Mouse (Mus musculus): ENCODE results near the gene Atp1b3. TPM values are rescaled to one million over a fixed set of nuclear protein-coding genes. Genes with fewer than 3 reads are reported as not detected.

The Atp1b3 gene
- total and polyA plus RNA-seq, 2 experiments from 2014 or later, result 69.1 to 188 TPM

GRCm38 (mm10) chr9:96371075-96371474 lies 6.8 kb upstream of the Atp1b3 start:
- Histone ChIP-seq H3K36me3 (ENCODE audit: insufficient read depth, low read length) (no peaks in the 10 kb centered on the region), H3K9ac (replicated peaks; ENCODE audit: low read length, poor library complexity, severe bottlenecking) (no peak overlapping the region), H3K9me3 (ENCODE audit: low read length) (no peaks in the 10 kb centered on the region), H3K4me1 (ENCODE audit: insufficient read depth, low read length) (no peaks in the 10 kb centered on the region), H3K27me3 (ENCODE audit: insufficient read depth, low read length) (no peaks in the 10 kb centered on the region), H3K27ac (ENCODE audit: low read depth, low read length) (no peak overlapping the region), H3K4me2 (ENCODE audit: low read depth, low read length, poor library complexity, severe bottlenecking) (no peak overlapping the region), H3K4me3 (ENCODE audit: low read depth, low read length) (no peak overlapping the region)
- no peak for ATAC-seq (ENCODE audit: low FRiP score)
- TF ChIP-seq CTCF (IDR thresholded peaks at IDR 0.05), result no peak
- DNase-seq (ENCODE audit: low spot score), result no peak
- WGBS, result 84% methylated on average over 5 of the region's 5 CpGs

- Histone ChIP-seq H3K4me2 (ENCODE audit: low read depth, low read length, poor library complexity, severe bottlenecking) (no peak overlapping the region), H3K9ac (replicated peaks; ENCODE audit: low read length, poor library complexity, severe bottlenecking) (no peak overlapping the region), H3K4me1 (ENCODE audit: insufficient read depth, low read length) (no peaks in the 10 kb centered on the region), H3K4me3 (ENCODE audit: low read depth, low read length) (no peak overlapping the region), H3K27ac (ENCODE audit: low read depth, low read length) (no peak overlapping the region), H3K9me3 (ENCODE audit: low read length) (no peaks in the 10 kb centered on the region), H3K27me3 (ENCODE audit: insufficient read depth, low read length) (no peaks in the 10 kb centered on the region), H3K36me3 (ENCODE audit: insufficient read depth, low read length) (no peaks in the 10 kb centered on the region)
- no peak for TF ChIP-seq CTCF (IDR thresholded peaks at IDR 0.05)
- ATAC-seq (ENCODE audit: low FRiP score) (no peak), DNase-seq (ENCODE audit: low spot score) (no peak)
- WGBS, result 65% methylated on average over 5 of the region's 5 CpGs
Observed at GRCm38 (mm10) chr9:96369654-96370384, 5.6 kb upstream of the Atp1b3 start.

- WGBS, result 62% methylated on average over 6 of the region's 6 CpGs
- Histone ChIP-seq H3K27ac (ENCODE audit: low read depth, low read length) (0 out of 2 replicates have a peak overlapping the region, but pooled peaks have one; percentile 18), H3K27me3 (ENCODE audit: insufficient read depth, low read length) (no peaks in the 10 kb centered on the region), H3K4me2 (ENCODE audit: low read depth, low read length, poor library complexity, severe bottlenecking) (no peak overlapping the region), H3K4me3 (ENCODE audit: low read depth, low read length) (no peak overlapping the region), H3K9me3 (ENCODE audit: low read length) (no peaks in the 10 kb centered on the region), H3K9ac (replicated peaks; ENCODE audit: low read length, poor library complexity, severe bottlenecking) (no peak overlapping the region), H3K36me3 (ENCODE audit: insufficient read depth, low read length) (no peaks in the 10 kb centered on the region), H3K4me1 (ENCODE audit: insufficient read depth, low read length) (peaks cover 11% of the 10 kb centered on the region; the same call in 1 of the 2 replicates)
- no peak for DNase-seq (ENCODE audit: low spot score)
- TF ChIP-seq CTCF (IDR thresholded peaks at IDR 0.05), result no peak
- no peak for ATAC-seq (ENCODE audit: low FRiP score)
Observed at GRCm38 (mm10) chr9:96365271-96365872, 1.1 kb upstream of the Atp1b3 start.

GRCm38 (mm10) chr9:96363581-96364140 lies 581 bp downstream of the Atp1b3 start:
- TF ChIP-seq CTCF (IDR thresholded peaks at IDR 0.05), result no peak
- H3K4me1 ChIP-seq (ENCODE audit: insufficient read depth, low read length), result peaks cover 11% of the 10 kb centered on the region; the same call in 1 of the 2 replicates
- ATAC-seq (ENCODE audit: low FRiP score) (peak; percentile 63), DNase-seq (ENCODE audit: low spot score) (peak; percentile 47)
- peak overlapping the region; percentile 84 for H3K27ac ChIP-seq (ENCODE audit: low read depth, low read length)
- peak overlapping the region; percentile 63 for H3K4me2 ChIP-seq (ENCODE audit: low read depth, low read length, poor library complexity, severe bottlenecking)
- H3K9ac ChIP-seq (replicated peaks; ENCODE audit: low read length, poor library complexity, severe bottlenecking), result peak overlapping the region; percentile 90
- no peaks in the 10 kb centered on the region for H3K36me3 ChIP-seq (ENCODE audit: insufficient read depth, low read length)
- under 1% methylated on average over 62 of the region's 64 CpGs for WGBS
- H3K9me3 ChIP-seq (ENCODE audit: low read length), result no peaks in the 10 kb centered on the region
- no peaks in the 10 kb centered on the region for H3K27me3 ChIP-seq (ENCODE audit: insufficient read depth, low read length)
- peak overlapping the region; percentile 86 for H3K4me3 ChIP-seq (ENCODE audit: low read depth, low read length)

DNA sequence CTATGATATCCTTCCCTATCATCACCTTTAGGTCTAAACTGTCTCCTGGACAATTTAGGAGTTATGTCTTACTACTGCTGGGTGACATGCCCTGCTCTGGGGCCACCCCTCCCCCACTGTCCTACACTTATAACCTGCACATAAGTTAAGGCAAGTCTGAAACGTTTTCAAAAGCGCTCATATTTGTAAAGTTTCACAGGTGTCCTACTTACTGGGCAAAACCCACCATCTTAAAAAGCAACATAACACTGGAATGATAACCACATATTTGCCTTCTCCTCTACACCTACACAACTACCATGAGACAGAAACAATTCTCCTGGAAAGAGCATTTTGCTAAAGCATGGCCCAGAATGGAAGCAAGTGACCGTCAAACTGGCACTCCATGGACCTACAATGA lies 4.2 kb downstream of the Atp1b3 start:
- no peaks in the 10 kb centered on the region for H3K36me3 ChIP-seq (ENCODE audit: insufficient read depth, low read length)
- H3K9me3 ChIP-seq (ENCODE audit: low read length), result no peaks in the 10 kb centered on the region
- H3K4me3 ChIP-seq (ENCODE audit: low read depth, low read length), result no peak overlapping the region
- no peak overlapping the region for H3K27ac ChIP-seq (ENCODE audit: low read depth, low read length)
- no peak for TF ChIP-seq CTCF (IDR thresholded peaks at IDR 0.05)
- H3K27me3 ChIP-seq (ENCODE audit: insufficient read depth, low read length), result no peaks in the 10 kb centered on the region
- WGBS, result 90% methylated on average over 3 of the region's 3 CpGs
- H3K9ac ChIP-seq (replicated peaks; ENCODE audit: low read length, poor library complexity, severe bottlenecking), result no peak overlapping the region
- H3K4me1 ChIP-seq (ENCODE audit: insufficient read depth, low read length), result peaks cover 11% of the 10 kb centered on the region; the same call in 1 of the 2 replicates
- no peak for ATAC-seq (ENCODE audit: low FRiP score)
- DNase-seq (ENCODE audit: low spot score), result no peak
- no peak overlapping the region for H3K4me2 ChIP-seq (ENCODE audit: low read depth, low read length, poor library complexity, severe bottlenecking)

- TF ChIP-seq CTCF (IDR thresholded peaks at IDR 0.05), result no peak
- DNase-seq (ENCODE audit: low spot score), result peak; percentile 34
- 0 out of 2 replicates have a peak, but pooled peaks cover 2% of the 10 kb centered on the region for H3K4me1 ChIP-seq (ENCODE audit: insufficient read depth, low read length)
- no peak for ATAC-seq (ENCODE audit: low FRiP score)
- H3K9ac ChIP-seq (replicated peaks; ENCODE audit: low read length, poor library complexity, severe bottlenecking), result no peak overlapping the region
- WGBS, result 65% methylated on average over 8 of the region's 8 CpGs
- no peak overlapping the region for H3K4me2 ChIP-seq (ENCODE audit: low read depth, low read length, poor library complexity, severe bottlenecking)
- no peaks in the 10 kb centered on the region for H3K27me3 ChIP-seq (ENCODE audit: insufficient read depth, low read length)
- H3K27ac ChIP-seq (ENCODE audit: low read depth, low read length), result no peak overlapping the region
- no peaks in the 10 kb centered on the region for H3K9me3 ChIP-seq (ENCODE audit: low read length)
- H3K4me3 ChIP-seq (ENCODE audit: low read depth, low read length), result no peak overlapping the region
- H3K36me3 ChIP-seq (ENCODE audit: insufficient read depth, low read length), result no peaks in the 10 kb centered on the region
Observed at GRCm38 (mm10) chr9:96353799-96354198, 10.4 kb downstream of the Atp1b3 start.

Measured in midbrain, postnatal 0 days (tissue).